Mouse (Mus musculus) midbrain, embryonic 15.5 days (tissue): Measurements from ENCODE around the gene Slc15a1. TPM values are rescaled to one million over a fixed set of nuclear protein-coding genes. Genes with fewer than 3 reads are reported as not detected.

ENCODE experiments used
- ATAC-seq: fragments of 200-750 bp; cut with Nextera tagmentation; replicated peaks from 2 replicates; pipeline ENCODE4 v1.8.0; 2017; ENCODE audit warnings: moderate TSS enrichment
- H3K27ac ChIP-seq: fragments of 300-500 bp; sonication (generic); 2 replicates; pipeline ENCODE4 v1.5.1; 2015; ENCODE audit warnings: mild to moderate bottlenecking, inconsistent platforms
- H3K27me3 ChIP-seq: fragments of 300-500 bp; sonication (generic); replicated peaks from 2 replicates; pipeline ENCODE4 v1.6.1; 2015; ENCODE audit warnings: inconsistent platforms
- H3K36me3 ChIP-seq: fragments of 300-500 bp; sonication (generic); replicated peaks from 2 replicates; pipeline ENCODE4 v1.6.1; 2015; ENCODE audit warnings: inconsistent platforms
- H3K4me1 ChIP-seq: fragments of 300-500 bp; sonication (generic); 2 replicates; pipeline ENCODE4 v1.6.1; 2015; ENCODE audit warnings: inconsistent platforms
- H3K4me2 ChIP-seq: fragments of 300-500 bp; sonication (generic); 2 replicates; pipeline ENCODE4 v1.6.1; 2015; ENCODE audit warnings: inconsistent platforms, mild to moderate bottlenecking, moderate library complexity
- H3K4me3 ChIP-seq: fragments of 300-500 bp; sonication (generic); 2 replicates; pipeline ENCODE4 v1.5.1; 2015; ENCODE audit warnings: mild to moderate bottlenecking, inconsistent platforms
- H3K9ac ChIP-seq: fragments of 300-500 bp; sonication (generic); 2 replicates; pipeline ENCODE4 v1.6.1; 2015; ENCODE audit warnings: mild to moderate bottlenecking, inconsistent platforms
- H3K9me3 ChIP-seq: fragments of 300-500 bp; sonication (generic); 2 replicates; pipeline ENCODE4 v1.6.1; 2016; ENCODE audit warnings: inconsistent platforms
- WGBS: fragments of 180-500 bp; shearing (Covaris S2); methylation state at CpG from one replicate; pipeline ENCODE4 v1.1.7; 2015; ENCODE audit warnings: mixed read lengths; 5-methylcytosine and 5-hydroxymethylcytosine counted together
- polyA plus RNA-seq: library from polyadenylated mRNA; unstranded; fragments of >200 nt; fragmentation: Nextera tagmentation; extraction: Ambion mirVana; gene quantifications from 2 replicates; pipeline ENCODE4 v1.2.1, GENCODE M21; 2015

The Slc15a1 gene
- polyA plus RNA-seq, 1 experiment from 2014 or later = 0.08 TPM

DNA sequence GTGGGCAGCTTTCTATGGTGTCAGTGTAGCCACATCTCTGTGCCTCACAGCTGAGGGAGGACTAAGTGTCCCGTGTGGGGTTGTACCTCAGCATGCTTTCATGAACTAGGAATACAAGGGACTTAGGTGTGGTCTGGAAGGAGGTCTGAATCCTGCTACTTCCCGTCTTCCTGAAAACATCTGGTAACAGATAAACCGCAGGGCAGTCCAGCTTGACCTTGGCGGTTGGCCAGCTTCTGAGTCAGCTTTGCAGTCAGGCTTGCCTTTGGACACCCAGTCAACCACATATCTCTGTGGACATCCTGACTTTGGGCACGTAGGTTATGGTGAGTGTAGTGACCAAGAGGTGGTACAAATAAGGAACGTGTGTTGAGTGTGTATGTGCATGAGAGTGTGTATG, 68.0 kb downstream of the Slc15a1 start:
- Histone ChIP-seq H3K4me1 (no peaks in the 10 kb centered on the region), H3K4me3 (no peak overlapping the region), H3K9me3 (no peaks in the 10 kb centered on the region), H3K9ac (no peak overlapping the region), H3K36me3 (no peaks in the 10 kb centered on the region), H3K4me2 (no peak overlapping the region), H3K27me3 (no peaks in the 10 kb centered on the region), H3K27ac (no peak overlapping the region)
- 85% methylated on average over 6 of the region's 6 CpGs for WGBS
- ATAC-seq = no peak

DNA sequence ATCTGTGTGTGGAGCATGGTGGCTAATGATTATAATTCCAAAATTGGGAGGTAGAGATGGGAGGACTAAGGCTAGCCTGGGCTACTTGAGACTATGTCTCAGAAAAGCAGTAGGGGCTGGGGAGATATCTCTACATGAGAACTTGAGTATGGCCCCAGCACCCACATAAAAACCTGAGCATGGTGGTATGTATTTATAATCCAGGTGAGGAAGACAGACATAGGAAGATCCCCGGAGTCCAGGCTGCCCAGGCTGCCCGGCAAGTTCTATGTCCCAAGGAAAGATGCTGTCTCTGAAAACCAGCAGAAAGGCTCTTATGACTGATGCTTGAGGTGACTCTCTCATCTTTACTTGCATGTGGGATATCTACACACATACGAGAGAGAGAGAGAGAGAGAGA, 68.6 kb downstream of the Slc15a1 start:
- Histone ChIP-seq H3K9me3 (no peaks in the 10 kb centered on the region), H3K27me3 (no peaks in the 10 kb centered on the region), H3K36me3 (no peaks in the 10 kb centered on the region), H3K4me3 (no peak overlapping the region), H3K4me1 (no peaks in the 10 kb centered on the region), H3K4me2 (no peak overlapping the region), H3K27ac (no peak overlapping the region), H3K9ac (no peak overlapping the region)
- ATAC-seq = no peak
- WGBS = 89% methylated on average over 3 of the region's 3 CpGs

DNA sequence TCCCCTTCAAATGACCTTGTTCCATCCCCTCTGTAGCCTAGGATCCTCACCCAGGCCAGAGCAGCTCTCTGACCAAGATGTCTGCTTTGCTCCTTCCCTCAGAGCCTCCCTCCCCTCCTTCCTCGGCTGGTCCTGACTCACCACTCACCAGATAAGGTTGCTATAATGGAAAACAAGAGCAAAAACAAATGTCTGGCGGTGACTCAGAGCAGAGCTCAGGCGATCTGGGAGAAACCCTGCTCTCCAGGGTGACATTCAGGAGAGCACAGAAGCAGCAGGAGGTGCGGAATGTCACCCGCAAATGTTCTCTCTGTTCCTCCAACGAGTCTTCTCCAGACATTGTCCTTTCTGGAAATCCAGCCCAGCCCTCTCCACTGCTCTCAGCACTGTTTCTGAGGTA, 69.3 kb downstream of the Slc15a1 start:
- no peak overlapping the region for H3K4me3 ChIP-seq

DNA sequence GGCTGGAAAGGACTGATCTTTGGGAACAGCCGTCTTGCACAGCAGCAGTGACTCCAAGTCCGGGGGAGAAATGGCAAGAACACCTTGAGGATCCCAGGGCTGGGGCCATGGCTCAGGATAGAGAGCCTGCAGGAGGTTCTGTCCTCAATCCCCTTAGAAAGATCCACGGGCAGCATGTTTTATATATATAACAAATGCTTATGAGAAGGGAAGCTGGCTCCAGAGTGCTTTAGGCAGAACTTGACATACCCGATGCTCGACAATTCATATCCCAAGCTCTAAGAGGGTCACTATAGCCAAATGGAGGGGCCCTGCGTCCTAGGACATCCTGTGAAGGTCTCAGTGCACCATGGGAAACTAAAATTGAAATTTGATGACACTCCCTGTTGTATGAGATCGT, 73.8 kb downstream of the Slc15a1 start:
- no peak overlapping the region for H3K4me3 ChIP-seq
- no peak overlapping the region for H3K4me2 ChIP-seq
- no peaks in the 10 kb centered on the region for H3K4me1 ChIP-seq
- no peak for ATAC-seq
- no peak overlapping the region for H3K27ac ChIP-seq
- H3K36me3 ChIP-seq = no peaks in the 10 kb centered on the region
- no peaks in the 10 kb centered on the region for H3K27me3 ChIP-seq
- no peaks in the 10 kb centered on the region for H3K9me3 ChIP-seq
- no peak overlapping the region for H3K9ac ChIP-seq
- WGBS = 84% methylated on average over 7 of the region's 7 CpGs

More for the DNA sequence above, 69.3 kb downstream of the Slc15a1 start:
- H3K36me3 ChIP-seq = no peaks in the 10 kb centered on the region
- no peaks in the 10 kb centered on the region for H3K4me1 ChIP-seq
- 57% methylated on average over 6 of the region's 6 CpGs for WGBS
- H3K9me3 ChIP-seq = no peaks in the 10 kb centered on the region
- ATAC-seq = no peak
- H3K4me2 ChIP-seq = no peak overlapping the region
- no peaks in the 10 kb centered on the region for H3K27me3 ChIP-seq
- no peak overlapping the region for H3K27ac ChIP-seq
- H3K9ac ChIP-seq = no peak overlapping the region

DNA sequence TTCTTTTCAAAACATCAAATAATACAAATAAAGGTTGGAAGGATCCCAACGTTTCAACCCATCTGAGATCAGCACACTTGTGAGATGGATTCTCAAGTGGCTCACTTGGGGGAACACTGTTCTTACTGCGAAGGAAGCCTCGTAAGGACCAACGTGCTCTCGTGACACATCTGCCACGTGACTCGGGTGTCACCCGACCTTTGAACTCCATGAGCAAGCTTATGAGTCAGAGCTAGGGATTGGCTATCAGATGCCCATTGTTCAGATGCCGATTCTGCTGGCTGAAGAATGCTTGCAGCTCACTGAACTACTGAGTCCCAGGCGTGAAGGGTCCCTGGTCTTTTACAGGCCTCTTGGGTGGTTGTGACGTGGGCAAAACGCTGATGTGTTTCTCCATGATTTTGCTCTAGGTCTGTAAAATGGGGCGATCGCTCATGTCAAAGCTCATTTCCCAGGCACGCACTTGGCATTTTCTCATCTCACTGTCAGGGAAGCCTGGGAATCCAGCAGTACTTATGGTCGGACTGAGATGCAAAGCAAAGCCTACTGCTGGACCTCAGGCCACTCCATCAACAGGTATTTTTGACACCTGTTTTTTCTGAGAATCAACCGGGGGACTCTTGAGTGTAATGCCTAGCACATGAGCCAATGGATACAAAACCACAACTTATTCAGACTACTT, 75.1 kb downstream of the Slc15a1 start:
- Histone ChIP-seq H3K36me3 (no peaks in the 10 kb centered on the region), H3K4me3 (no peak overlapping the region), H3K4me2 (no peak overlapping the region), H3K27ac (no peak overlapping the region), H3K27me3 (no peaks in the 10 kb centered on the region), H3K4me1 (no peaks in the 10 kb centered on the region), H3K9me3 (no peaks in the 10 kb centered on the region), H3K9ac (no peak overlapping the region)
- 87% methylated on average over 17 of the region's 17 CpGs for WGBS
- ATAC-seq = no peak

DNA sequence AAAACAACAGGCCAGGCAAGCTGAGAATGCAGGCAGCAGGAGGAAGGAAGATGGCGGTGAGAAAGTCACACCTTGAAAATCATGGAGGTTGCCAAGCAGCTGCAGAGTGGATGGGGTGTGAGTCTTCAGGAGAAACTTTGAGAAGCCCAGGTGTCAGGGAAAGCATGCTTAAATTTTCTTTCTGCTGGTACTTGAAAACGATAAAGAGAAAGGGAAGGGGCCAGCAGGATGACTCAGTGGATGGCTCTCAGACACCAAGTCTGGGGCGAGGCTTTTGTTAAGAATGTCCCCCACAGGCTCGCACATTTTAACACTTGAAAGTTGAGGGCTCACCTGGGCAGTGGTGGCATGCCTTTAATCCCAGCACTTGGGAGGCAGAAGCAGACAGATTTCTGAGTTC, 76.9 kb downstream of the Slc15a1 start:
- Histone ChIP-seq H3K9me3 (no peaks in the 10 kb centered on the region), H3K9ac (no peak overlapping the region), H3K36me3 (no peaks in the 10 kb centered on the region), H3K4me2 (no peak overlapping the region), H3K27ac (no peak overlapping the region), H3K4me1 (no peaks in the 10 kb centered on the region), H3K4me3 (no peak overlapping the region), H3K27me3 (no peaks in the 10 kb centered on the region)
- WGBS = 92% methylated on average over 4 of the region's 4 CpGs
- ATAC-seq = no peak

DNA sequence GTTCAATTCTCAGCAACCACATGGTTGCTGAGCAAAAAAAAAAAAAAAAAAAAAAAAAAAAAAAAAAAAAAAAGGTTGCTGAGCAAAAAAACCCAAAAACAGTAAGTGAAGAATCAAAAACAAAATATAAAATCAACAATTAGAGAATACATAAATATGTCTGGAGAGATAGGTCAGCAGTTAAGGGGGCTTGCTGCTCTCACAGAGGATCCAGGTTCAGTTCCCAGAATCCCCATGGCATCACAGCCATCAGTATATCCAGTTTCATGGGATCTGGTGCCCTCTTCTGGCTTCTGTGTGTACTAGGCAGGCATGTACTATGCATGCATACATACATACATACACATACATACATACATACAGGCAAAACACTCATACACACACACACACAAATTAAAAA, 78.3 kb downstream of the Slc15a1 start:
- no peaks in the 10 kb centered on the region for H3K9me3 ChIP-seq
- no peak overlapping the region for H3K4me3 ChIP-seq
- no peak for ATAC-seq
- H3K36me3 ChIP-seq = no peaks in the 10 kb centered on the region
- H3K4me1 ChIP-seq = no peaks in the 10 kb centered on the region
- H3K27ac ChIP-seq = no peak overlapping the region
- no peaks in the 10 kb centered on the region for H3K27me3 ChIP-seq
- no peak overlapping the region for H3K4me2 ChIP-seq
- H3K9ac ChIP-seq = no peak overlapping the region

DNA sequence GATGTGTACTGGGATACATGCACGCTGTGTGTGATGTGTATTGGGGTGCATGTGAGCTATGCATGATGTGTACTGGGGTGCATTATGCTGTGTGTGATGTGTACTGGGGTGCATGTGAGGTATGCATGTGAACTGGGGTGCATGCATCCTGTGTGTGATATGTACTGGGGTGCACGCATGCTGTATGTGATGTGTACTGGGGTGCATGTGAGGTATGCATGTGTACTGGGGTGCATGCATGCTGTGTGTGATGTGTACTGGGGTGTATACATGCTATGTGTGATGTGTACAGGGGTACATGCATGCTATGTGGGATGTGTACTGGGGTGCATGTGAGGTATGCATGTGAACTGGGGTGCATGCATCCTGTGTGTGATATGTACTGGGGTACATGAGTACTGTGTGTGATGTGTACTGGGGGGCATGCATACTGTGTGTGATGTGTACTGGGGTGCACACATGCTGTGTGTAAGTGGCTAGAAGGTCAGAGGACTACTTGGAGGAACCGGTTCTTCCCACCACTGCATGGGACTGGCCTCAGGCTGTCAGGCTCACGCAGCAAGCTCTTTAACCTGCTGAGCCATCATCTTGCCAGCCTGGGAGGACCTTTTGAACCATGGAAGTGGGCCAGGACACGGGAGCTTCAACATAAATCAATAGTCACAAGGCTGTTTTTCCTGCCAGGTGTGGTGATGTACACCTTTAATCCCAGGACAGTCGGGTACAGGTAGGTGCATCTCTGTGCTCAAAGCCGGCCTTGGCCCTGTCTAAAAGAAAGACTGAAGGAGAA, 79.9 kb downstream of the Slc15a1 start:
- WGBS = 76% methylated on average over 7 of the region's 7 CpGs
- Histone ChIP-seq H3K9ac (no peak overlapping the region), H3K4me2 (no peak overlapping the region), H3K36me3 (no peaks in the 10 kb centered on the region), H3K27ac (no peak overlapping the region), H3K4me1 (no peaks in the 10 kb centered on the region), H3K27me3 (no peaks in the 10 kb centered on the region), H3K9me3 (no peaks in the 10 kb centered on the region), H3K4me3 (no peak overlapping the region)
- no peak for ATAC-seq

DNA sequence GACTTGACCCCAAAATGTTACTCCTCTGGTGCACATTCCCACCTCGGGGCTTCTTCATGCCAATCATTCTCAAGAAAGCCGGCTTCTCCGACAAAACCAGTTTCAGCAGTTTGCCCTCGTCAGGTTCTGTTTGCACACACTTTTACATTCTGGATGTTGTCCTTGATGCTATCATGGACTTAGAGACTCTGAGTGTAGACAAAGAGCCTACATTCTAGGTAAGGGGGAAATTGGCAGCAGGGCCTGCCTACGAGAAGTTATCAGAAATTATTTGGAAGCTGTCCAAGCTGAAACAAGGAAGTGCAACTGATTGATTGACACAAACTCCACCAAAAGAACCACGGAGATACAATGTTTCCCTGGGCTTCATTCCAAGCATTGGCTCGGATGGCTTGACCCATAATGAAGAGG, 81.7 kb downstream of the Slc15a1 start:
- Histone ChIP-seq H3K4me3 (no peak overlapping the region), H3K9ac (no peak overlapping the region), H3K4me2 (no peak overlapping the region), H3K36me3 (no peaks in the 10 kb centered on the region), H3K9me3 (no peaks in the 10 kb centered on the region), H3K27ac (no peak overlapping the region), H3K27me3 (no peaks in the 10 kb centered on the region), H3K4me1 (no peaks in the 10 kb centered on the region)
- WGBS = 73% methylated on average over 7 of the region's 7 CpGs
- ATAC-seq = no peak

DNA sequence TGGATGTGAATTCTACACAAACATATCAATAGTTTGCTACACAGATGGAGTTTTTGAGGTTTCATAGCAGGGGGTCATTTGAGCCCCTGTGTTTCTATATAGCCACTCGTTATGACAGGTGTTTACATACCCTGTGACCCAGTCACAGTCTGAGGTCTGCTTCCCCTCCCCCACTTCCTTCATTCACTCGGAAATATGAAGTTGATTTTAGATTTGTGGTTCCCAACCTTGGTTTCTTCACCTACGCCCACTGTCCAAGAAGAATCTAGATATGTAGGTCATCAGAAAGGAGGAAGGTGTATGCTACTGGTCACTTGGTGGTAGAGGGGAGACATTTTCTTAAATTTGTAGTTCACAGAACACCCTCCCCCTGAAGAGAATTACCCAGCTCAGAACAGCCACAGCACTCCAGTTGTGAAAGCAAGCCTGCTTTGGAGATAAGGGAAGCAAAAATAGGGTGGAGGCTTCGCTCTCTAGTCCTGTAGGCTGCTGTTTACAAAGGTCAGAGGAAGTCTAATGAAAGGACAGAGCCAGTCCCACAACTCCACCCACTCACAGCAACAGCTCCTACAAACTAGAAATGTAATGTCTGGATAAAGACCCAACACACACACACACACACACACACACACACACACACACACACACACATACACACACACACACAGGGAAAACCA, 82.2 kb downstream of the Slc15a1 start:
- Histone ChIP-seq H3K4me1 (no peaks in the 10 kb centered on the region), H3K9ac (no peak overlapping the region), H3K36me3 (no peaks in the 10 kb centered on the region), H3K27me3 (no peaks in the 10 kb centered on the region), H3K9me3 (no peaks in the 10 kb centered on the region), H3K4me3 (no peak overlapping the region), H3K4me2 (no peak overlapping the region), H3K27ac (no peak overlapping the region)
- 77% methylated on average over 4 of the region's 4 CpGs for WGBS
- ATAC-seq = no peak

DNA sequence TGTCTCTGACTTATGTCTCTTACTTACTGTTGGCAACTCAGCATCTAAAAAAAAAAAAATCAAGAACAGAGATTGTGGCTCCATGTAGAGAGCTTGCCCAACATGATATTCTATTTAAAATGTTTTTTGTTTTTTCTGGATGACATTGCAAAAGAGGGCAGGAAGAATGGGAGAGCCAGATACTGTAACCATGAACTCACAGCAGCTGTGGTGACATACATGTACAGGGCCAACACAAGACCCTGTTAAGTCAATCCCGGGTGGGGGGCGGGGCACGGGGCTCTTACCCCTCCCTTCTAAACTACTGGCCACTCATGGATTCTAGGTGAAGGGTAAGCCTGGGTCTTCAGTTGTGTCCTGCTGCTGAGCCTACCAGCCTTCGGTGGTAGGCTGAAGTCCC, 83.1 kb downstream of the Slc15a1 start:
- Histone ChIP-seq H3K9me3 (no peaks in the 10 kb centered on the region), H3K36me3 (no peaks in the 10 kb centered on the region), H3K4me1 (no peaks in the 10 kb centered on the region), H3K9ac (no peak overlapping the region), H3K27ac (no peak overlapping the region), H3K27me3 (no peaks in the 10 kb centered on the region), H3K4me3 (no peak overlapping the region), H3K4me2 (no peak overlapping the region)
- no peak for ATAC-seq
- 97% methylated on average over 4 of the region's 4 CpGs for WGBS

DNA sequence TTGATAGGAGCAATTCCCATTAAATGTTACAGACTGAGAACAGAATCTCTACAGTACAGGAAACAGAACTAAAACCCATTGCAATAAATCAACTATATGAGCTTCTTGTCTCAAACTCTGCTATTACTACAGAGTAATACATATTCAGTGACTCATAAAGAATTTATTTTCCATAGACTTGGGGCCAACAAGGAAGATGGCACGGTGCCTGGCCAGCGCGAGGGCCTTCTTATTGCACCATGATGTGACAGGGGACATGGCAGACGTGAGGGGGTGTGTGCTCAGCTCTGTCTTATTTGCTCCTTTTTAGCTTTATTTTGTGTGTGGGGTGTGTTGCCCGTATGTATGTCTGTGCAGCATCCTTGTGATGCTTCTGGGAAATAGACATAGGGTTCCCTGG, 87.5 kb downstream of the Slc15a1 start:
- no peak overlapping the region for H3K27ac ChIP-seq
- no peaks in the 10 kb centered on the region for H3K4me1 ChIP-seq
- H3K4me3 ChIP-seq = no peak overlapping the region
- H3K9ac ChIP-seq = no peak overlapping the region
- H3K36me3 ChIP-seq = no peaks in the 10 kb centered on the region
- no peak for ATAC-seq
- no peaks in the 10 kb centered on the region for H3K9me3 ChIP-seq
- no peak overlapping the region for H3K4me2 ChIP-seq
- no peaks in the 10 kb centered on the region for H3K27me3 ChIP-seq
- WGBS = 83% methylated on average over 5 of the region's 5 CpGs
